In genomic region chr8:117348718-117349394, GRCm38 (mm10) we compare ENCODE assay signal across 13 mouse cellular contexts.
DNase-seq lines count a peak whose midpoint lies in the region; ATAC-seq and TF ChIP-seq lines count a peak whose summit lies in the region.
"Had no signal": no experiment of that assay in that cellular context is flagged by ENCODE, and none has a peak within 500 bp of the region (broad histone marks: within the 10 kb centered on the region; RNA-seq: fewer than 3 reads in every experiment).

No protein-coding gene starts in this region.

- peaks cover 17% of the 10 kb centered on the region for H3K4me1 ChIP-seq in kidney, postnatal 0 days (replicated peaks; ENCODE audit: insufficient read depth, low read length)
- peaks cover 19% of the 10 kb centered on the region for H3K4me1 ChIP-seq in hindbrain, embryonic 10.5 days (replicated peaks)
- peaks cover 96% of the 10 kb centered on the region for H3K4me1 ChIP-seq in liver, embryonic 12.5 days
- peaks cover 26% of the 10 kb centered on the region for H3K4me1 ChIP-seq in midbrain, embryonic 16.5 days (ENCODE audit: control insufficient read depth, insufficient read depth, low read length)

- H3K27ac ChIP-seq in kidney, postnatal 0 days = peak overlapping the region; percentile 75
- H3K27ac ChIP-seq in hindbrain, embryonic 10.5 days = peak overlapping the region; percentile 10; the same call in 1 of the 2 replicates
- H3K27ac ChIP-seq in liver, embryonic 12.5 days = peak overlapping the region; percentile 74
- peak overlapping the region; percentile 35; the same call in 1 of the 2 replicates for H3K27ac ChIP-seq in midbrain, embryonic 16.5 days (ENCODE audit: low read length)
- H3K27ac ChIP-seq: limb, embryonic 15.5 days had no signal

- DNase-seq in kidney, postnatal 0 days (ENCODE audit: low spot score) = no peak
- DNase-seq in kidney, adult 18-20 months = no peak
- no peak for DNase-seq in hindbrain, embryonic 10.5 days (ENCODE audit: low spot score)
- no peak for DNase-seq in gastrocnemius, adult 18-20 months (ENCODE audit: low spot score)
- no peak for DNase-seq in layer of hippocampus, postnatal 10 days (ENCODE audit: low spot score in 2 of 2)
- no peak for DNase-seq in urinary bladder, adult 18-20 months (ENCODE audit: low spot score in 2 of 2)
- DNase-seq: adrenal gland, postnatal 36 days; cerebellum, postnatal 10 days; gastrocnemius, postnatal 14 days; heart, postnatal 14 days had no signal

- no peak overlapping the region for H3K9ac ChIP-seq in kidney, postnatal 0 days (ENCODE audit: low read depth, low read length)
- peak overlapping the region; percentile 51 for H3K9ac ChIP-seq in liver, embryonic 12.5 days
- no peak overlapping the region for H3K9ac ChIP-seq in midbrain, embryonic 16.5 days (ENCODE audit: low read depth, low read length)
- H3K9ac ChIP-seq: limb, embryonic 15.5 days had no signal

- H3K4me3 ChIP-seq in kidney, postnatal 0 days (replicated peaks; ENCODE audit: low read depth, low read length) = no peak overlapping the region
- H3K4me3 ChIP-seq in hindbrain, embryonic 10.5 days = no peak overlapping the region
- H3K4me3 ChIP-seq in liver, embryonic 12.5 days = peak overlapping the region; percentile 14; the same call in 1 of the 2 replicates
- H3K4me3 ChIP-seq in midbrain, embryonic 16.5 days (ENCODE audit: low read depth, low read length) = no peak overlapping the region
- H3K4me3 ChIP-seq: limb, embryonic 15.5 days had no signal

- no peaks in the 10 kb centered on the region for H3K9me3 ChIP-seq in kidney, postnatal 0 days (replicated peaks; ENCODE audit: low read length)
- H3K9me3 ChIP-seq in hindbrain, embryonic 10.5 days = no peaks in the 10 kb centered on the region
- H3K9me3 ChIP-seq in liver, embryonic 12.5 days (replicated peaks) = no peaks in the 10 kb centered on the region
- H3K9me3 ChIP-seq in midbrain, embryonic 16.5 days (replicated peaks; ENCODE audit: control insufficient read depth, low read length, poor library complexity, severe bottlenecking) = no peaks in the 10 kb centered on the region
- H3K9me3 ChIP-seq: limb, embryonic 15.5 days had no signal

- H3K36me3 ChIP-seq in kidney, postnatal 0 days (ENCODE audit: insufficient read depth, low read length) = no peaks in the 10 kb centered on the region
- no peaks in the 10 kb centered on the region for H3K36me3 ChIP-seq in hindbrain, embryonic 10.5 days
- 0 out of 2 replicates have a peak, but pooled peaks cover 2% of the 10 kb centered on the region for H3K36me3 ChIP-seq in liver, embryonic 12.5 days
- no peaks in the 10 kb centered on the region for H3K36me3 ChIP-seq in midbrain, embryonic 16.5 days (ENCODE audit: control insufficient read depth, insufficient read depth, low read length)

- no peak overlapping the region for H3K4me2 ChIP-seq in kidney, postnatal 0 days (ENCODE audit: low read length)
- peak overlapping the region; percentile 61 for H3K4me2 ChIP-seq in liver, embryonic 12.5 days
- no peak overlapping the region for H3K4me2 ChIP-seq in midbrain, embryonic 16.5 days (ENCODE audit: low read length)
- H3K4me2 ChIP-seq: limb, embryonic 15.5 days had no signal

- no peak for ATAC-seq in kidney, postnatal 0 days (replicated peaks; ENCODE audit: low FRiP score, low read depth)
- no peak for ATAC-seq in liver, embryonic 12.5 days
- peak; percentile 29; the same call in 1 of the 2 replicates for ATAC-seq in midbrain, embryonic 16.5 days

- WGBS in kidney, postnatal 0 days = 43% methylated on average over 11 of the region's 11 CpGs
- 61% methylated on average over 11 of the region's 11 CpGs for WGBS in hindbrain, embryonic 10.5 days
- 52% methylated on average over 11 of the region's 11 CpGs for WGBS in liver, embryonic 12.5 days (ENCODE audit: insufficient replicate concordance)
- WGBS in midbrain, embryonic 16.5 days = 40% methylated on average over 11 of the region's 11 CpGs

- TF ChIP-seq CTCF in kidney, postnatal 0 days (IDR thresholded peaks at IDR 0.05; ENCODE audit: low read depth) = no peak

- H3K27me3 ChIP-seq in kidney, postnatal 0 days (ENCODE audit: insufficient read depth, low read length) = no peaks in the 10 kb centered on the region
- no peaks in the 10 kb centered on the region for H3K27me3 ChIP-seq in hindbrain, embryonic 10.5 days (ENCODE audit: insufficient read depth, poor library complexity, severe bottlenecking)
- no peaks in the 10 kb centered on the region for H3K27me3 ChIP-seq in liver, embryonic 12.5 days (replicated peaks)
- H3K27me3 ChIP-seq in midbrain, embryonic 16.5 days (ENCODE audit: control insufficient read depth, insufficient read depth, low read depth, low read length) = no peaks in the 10 kb centered on the region
- H3K27me3 ChIP-seq: limb, embryonic 15.5 days had no signal

Comparison
In these comparisons a context has a peak if more than half of its experiments do, and no peak if none do; other contexts are left out.
1. H3K27ac ChIP-seq: peak in every context shown above with its lines; median percentile 75 in kidney, postnatal 0 days; 74 in liver, embryonic 12.5 days; 35 in midbrain, embryonic 16.5 days; 10 in hindbrain, embryonic 10.5 days.